Mouse (Mus musculus): ENCODE measurements around the gene Tmem151b.
A peak's percentile ranks its signal among the peaks of the same experiment; 100 is the strongest.

Tmem151b gene

DNA sequence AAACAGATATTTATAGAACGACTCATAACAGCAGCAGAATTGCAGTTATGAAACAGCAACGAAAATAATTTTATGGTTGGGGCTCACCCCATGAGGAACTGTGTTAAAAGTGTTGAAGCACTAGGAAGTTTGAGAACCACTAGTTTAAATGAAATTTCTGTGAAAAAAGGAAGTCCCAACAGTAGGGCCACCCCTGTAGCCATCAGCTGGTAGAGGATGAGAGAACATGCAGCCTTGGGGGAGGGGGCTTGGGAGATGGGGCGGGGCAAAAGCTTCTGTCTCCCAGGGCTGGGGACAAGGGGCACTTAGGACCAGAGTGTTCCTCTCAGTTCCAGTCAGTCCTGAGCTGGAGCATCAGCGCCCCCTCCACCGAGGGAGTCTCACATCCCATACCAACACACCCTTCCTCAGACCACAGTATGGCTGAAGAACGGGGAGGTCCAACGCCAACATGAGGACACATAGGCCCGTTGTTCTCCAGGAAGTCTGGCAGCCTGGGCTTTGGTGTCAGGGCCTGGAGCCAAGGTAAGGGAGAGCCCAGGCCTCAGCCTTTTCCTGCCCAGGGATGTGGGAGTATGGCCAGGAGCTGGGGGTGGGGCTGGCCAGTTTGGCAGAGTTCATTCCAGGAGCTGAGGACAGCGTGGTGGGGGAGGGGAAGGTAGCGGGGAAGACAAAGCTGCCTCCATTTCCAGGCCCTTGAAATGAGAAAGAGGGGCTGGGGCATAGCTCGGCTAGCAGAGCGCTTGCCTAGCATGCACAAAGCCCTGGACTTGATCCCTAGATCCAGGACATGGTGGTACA, 34.8 kb upstream of the Tmem151b start:
- no peak for DNase-seq (ENCODE audit: extremely low read depth, low read depth)

DNA sequence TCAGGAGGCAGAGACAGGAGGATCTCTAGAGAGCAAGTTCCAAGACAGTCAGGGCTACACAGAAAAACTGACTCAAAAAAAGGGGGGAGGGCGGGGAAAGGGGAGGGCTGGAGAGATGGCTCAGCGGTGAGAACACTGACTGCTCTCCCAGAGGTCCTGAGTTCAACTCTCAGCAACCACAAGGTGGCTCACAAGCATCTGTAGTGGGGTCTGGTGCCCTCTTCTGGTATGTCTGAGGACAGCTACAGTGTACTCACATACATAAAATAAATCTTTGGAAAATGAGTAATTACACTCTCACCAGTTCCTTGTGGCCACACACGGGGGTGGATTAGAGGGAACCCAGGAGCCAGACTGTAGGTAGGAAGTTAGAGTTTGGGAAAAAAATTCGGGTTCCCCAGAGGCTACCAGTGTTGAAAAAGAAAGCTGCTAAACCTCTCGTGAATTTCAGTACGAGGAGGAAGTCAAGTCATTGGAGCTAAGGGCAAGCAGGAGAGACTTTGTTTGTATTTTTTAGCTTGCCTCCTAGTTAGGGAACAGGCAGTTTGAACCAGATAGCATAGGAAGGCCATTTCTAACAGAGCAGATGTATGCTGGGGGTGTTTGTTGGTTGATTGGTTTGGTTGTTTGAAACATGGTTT, 33.4 kb upstream of the Tmem151b start:
- DNase-seq (ENCODE audit: extremely low read depth, low read depth), result no peak

GRCm38 (mm10) chr17:45582188-45582587, 32.7 kb upstream of the Tmem151b start:
- DNase-seq (ENCODE audit: extremely low read depth, low read depth), result no peak

DNA sequence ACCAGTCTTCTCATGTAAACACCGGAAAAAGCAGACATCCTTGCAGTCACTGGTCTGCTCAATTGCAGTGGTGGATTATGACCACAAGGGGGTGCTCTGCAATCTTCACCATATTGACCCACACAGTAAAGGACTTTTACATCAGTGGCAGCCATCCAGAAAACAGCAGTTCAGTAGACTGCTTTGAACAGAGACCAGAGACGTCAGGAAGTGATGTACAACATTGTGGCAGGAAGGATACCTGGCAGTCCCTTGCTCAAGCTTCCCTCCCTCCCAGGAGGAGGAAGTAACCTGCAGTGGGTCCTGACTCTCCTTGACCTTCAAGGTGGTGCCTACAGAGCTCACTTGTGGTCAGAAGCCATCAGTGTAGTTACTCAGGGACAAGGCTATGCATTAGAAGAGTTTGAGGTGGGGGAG, 32.1 kb upstream of the Tmem151b start:
- no peak for DNase-seq (ENCODE audit: extremely low read depth, low read depth)

GRCm38 (mm10) chr17:45580958-45581477, 31.5 kb upstream of the Tmem151b start:
- DNase-seq (ENCODE audit: extremely low read depth, low read depth), result no peak

GRCm38 (mm10) chr17:45579554-45579953, 30.1 kb upstream of the Tmem151b start:
- no peak for DNase-seq (ENCODE audit: extremely low read depth, low read depth)

- no peak for DNase-seq (ENCODE audit: extremely low read depth, low read depth)
These were observed 29.4 kb upstream of the Tmem151b start for GRCm38 (mm10) chr17:45578843-45579242.

DNA sequence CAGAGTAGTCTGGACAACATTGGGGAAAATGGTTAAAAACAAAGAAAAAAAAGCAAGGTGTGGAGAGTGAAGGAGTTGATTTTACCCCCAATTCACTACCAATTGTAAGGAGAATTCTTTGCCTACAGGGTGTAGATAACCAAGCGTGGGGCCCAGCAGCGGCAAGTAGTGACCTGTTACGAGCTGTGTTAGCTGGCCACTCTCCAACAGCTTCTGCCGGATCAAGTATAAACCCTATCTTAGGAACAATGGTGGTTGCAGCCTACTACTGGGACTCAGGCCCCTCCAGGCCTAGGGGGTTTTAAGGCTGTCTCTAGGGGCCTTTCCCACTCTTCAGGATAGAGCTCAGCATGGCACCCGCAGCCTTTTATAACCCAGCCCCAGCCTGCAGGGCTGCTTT, 28.8 kb upstream of the Tmem151b start:
- DNase-seq (ENCODE audit: extremely low read depth, low read depth), result no peak

DNA sequence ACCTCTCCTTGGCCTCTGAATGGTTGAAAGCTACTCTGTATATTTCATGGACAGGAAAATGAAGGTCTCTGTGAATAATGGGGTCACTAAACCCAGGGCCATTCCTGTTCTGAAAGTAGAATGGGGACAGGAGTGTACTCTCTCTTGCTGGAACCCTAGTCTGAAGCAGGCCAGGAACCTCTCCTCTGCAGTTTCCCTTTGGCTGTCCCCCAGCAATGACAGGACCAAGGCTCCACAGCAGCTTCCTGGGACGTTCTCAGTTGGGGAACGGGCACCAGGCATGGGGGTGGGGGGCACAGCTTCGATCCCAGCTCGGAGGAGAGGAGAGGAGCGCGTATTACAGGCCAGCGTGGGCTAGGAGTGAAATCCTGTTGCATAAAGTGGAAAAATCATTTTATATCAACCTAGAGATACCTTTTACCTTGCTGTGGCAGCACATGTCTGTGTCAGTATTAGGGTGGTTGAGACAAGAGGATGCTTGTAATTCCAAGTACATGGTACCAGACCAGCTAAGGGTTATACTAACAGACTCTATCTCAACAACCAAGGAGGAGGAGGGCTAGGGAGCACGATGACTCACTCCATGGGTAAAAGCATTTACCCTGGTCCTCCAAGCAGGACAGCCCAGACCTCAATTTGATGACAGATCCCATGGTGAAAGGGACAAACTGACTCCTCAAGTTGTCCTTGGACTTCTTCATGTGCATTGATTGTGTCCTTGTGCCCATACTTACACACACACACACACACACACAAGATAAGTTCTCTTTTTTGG, 25.8 kb upstream of the Tmem151b start:
- no peak for DNase-seq (ENCODE audit: extremely low read depth, low read depth)

DNA sequence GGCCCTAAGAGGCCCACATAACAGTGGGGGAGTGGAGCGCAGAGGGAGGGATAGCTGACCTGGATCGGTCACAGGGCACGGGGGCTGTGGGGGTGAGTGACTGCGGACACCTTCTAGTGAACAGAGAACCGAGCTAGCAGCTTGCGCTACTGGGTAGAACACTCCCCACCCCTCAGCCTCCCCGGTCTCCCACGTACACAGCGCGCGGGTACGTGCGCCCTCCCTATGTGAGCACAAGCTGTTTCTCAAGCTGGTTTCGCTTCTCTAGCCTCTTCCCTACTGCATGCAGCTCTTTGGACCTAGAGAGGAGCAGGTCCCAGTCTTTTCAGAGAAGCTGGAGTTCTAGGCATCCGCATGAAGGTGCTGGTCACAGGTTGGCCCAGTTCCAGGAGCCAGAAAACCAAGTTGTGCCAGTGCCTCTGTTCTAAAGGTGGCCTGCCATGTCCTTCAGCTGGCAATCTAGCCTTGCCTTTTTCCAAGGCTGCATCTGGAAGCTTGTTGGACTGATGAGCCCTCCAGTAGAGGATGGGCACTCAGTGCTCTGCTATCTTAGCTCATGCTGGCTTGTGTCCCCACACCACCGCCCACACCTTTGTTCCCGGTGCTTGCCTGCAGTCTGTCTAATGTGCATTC, 24.8 kb upstream of the Tmem151b start:
- DNase-seq (ENCODE audit: extremely low read depth, low read depth), result no peak

- peak; percentile 89 for DNase-seq (ENCODE audit: extremely low read depth, low read depth)
These were observed 24.3 kb upstream of the Tmem151b start for GRCm38 (mm10) chr17:45573780-45574123.

DNA sequence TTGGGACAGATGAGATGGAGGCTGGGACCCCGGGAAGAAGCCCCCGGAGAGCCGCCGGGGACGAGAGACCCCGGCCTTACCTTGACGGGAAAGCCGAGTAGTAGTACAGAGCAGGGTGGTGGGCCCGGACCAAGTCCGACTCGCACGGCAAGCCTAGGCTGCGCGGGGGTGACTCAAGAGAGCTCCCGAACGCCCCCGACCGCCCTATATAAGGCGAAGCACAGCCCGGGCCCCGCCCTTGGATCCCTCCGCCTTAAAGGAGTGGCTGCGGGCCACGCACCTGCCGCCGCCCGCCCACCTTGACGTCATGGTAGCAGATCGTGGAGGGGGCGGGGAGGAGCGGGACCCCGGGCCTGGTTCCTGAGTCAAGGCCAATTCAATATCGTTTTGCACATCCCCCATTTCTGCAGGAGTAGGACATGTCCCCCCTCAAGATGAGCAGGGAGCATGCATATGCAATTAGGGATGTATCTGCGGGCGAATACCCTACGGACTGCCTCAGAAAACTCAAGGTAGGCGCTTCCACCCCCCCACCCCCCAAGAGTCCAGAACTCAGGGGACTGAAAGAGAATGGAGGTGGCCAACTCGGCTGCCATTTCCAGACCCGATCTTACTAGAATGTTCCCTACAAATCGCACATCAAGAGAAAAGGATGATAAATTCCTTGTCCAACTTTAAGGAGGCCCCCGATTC, 23.8 kb upstream of the Tmem151b start, which contains the start of gene Hsp90ab1:
Gene Hsp90ab1 (minus strand): TSS at position 185 of the 693 bp plus-strand sequence.
- peak; percentile 87 for DNase-seq (ENCODE audit: extremely low read depth, low read depth)

DNA sequence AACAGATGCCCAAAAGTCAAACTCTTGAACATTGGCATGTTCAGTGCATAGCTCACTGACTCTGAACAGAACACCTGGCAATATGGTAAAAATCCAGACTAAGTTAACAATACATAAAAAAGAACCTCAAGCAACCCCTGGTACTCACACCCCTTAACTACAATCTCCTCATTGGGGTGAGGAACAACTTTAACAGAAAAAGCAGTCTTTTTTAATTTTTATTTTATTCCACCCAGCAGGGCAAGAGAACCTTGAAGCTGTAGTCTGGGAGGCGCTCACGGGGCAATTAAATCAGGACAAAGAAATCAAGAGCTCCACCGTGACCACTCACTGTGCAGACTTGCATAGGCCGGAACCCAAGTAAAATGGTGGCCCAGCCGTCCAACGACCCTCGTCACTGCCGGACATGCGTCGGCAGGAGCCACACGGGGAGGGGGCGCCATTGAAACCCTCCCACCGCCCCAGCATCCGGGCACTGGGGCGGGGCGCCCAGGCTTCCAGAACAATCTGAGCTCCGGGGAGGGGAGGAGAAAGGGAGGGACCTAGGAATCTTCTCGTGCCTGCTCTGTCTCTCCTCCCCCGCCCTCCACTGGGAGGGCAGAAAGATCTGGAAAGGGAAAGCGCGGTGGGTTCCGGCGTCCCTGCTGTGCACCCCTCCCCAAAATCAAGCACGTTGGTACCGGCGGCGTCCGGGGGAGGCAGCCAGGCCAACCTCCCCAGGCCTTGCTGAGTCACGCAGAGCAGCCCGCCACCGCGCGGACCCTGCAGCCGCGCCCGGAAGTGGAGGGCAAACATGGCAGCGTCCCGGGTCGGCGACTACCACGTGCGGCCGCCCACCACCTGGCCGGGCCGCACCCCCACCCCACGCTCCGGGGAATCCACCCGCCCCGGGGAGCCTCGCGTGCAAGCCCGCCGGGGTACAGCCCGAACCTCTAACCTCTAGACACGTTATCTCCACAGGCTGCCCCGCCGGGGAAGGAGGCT, 22.9 kb upstream of the Tmem151b start:
- no peak for DNase-seq (ENCODE audit: extremely low read depth, low read depth)

GRCm38 (mm10) chr17:45569999-45570398, 20.5 kb upstream of the Tmem151b start:
- no peak for DNase-seq (ENCODE audit: extremely low read depth, low read depth)

DNA sequence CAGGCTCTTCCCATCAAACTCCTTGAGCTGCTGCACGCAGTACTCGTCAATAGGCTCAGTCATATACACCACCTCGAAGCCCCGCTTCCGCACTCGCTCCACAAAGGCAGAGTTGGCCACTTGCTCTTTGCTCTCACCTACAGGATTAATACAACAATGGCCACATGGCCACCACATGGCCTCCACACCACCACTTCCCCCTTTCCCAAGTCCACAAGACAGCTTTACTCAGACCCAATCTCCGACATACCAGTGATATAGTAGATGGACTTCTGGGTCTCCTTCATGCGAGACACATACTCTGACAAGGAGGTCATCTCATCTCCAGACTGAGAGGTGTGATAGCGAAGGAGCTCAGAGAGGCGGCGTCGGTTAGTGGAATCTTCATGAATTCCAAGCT, 19.5 kb upstream of the Tmem151b start:
- DNase-seq (ENCODE audit: extremely low read depth, low read depth), result no peak

DNA sequence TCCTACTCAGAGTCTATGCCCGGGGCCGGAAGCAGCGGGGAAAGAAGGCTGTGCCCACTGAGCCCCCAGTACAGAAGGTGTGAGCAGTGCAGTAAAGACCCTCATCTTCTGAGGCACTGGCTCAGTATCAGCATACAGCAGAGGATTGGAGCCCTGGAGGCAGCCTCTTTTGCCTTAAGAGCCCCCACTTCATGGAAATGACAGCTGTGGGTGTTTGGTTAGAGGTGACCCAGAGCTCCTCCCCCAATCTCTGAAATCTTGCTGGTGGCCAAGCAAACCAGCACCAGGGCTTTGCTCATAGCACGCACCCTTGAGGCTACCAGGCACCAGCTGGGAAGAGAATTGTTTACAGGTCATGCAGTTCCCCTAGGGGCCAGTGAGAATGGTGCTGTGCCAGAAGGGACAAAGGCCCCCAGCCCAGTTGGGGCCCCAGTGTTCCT, 17.7 kb upstream of the Tmem151b start:
- no peak for DNase-seq (ENCODE audit: extremely low read depth, low read depth)

DNA sequence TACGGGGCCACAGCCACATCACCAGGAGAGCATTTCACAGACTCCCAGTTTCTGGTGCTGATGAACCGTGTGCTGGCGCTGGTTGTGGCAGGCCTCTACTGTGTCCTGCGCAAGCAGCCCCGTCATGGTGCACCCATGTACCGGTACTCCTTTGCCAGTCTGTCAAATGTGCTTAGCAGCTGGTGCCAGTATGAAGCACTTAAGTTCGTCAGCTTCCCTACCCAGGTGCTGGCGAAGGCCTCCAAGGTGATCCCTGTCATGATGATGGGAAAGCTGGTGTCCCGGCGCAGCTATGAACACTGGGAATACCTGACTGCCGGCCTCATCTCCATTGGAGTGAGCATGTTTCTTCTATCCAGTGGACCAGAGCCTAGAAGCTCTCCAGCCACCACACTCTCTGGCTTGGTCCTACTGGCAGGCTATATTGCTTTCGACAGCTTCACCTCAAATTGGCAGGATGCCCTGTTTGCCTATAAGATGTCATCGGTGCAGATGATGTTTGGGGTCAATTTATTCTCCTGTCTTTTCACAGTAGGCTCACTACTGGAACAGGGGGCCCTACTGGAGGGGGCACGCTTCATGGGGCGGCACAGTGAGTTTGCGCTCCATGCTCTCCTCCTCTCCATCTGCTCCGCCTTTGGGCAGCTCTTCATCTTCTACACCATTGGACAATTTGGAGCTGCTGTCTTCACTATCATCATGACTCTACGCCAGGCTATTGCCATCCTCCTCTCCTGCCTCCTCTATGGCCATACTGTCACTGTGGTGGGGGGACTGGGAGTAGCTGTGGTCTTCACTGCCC, 17.1 kb upstream of the Tmem151b start:
- no peak for DNase-seq (ENCODE audit: extremely low read depth, low read depth)

DNA sequence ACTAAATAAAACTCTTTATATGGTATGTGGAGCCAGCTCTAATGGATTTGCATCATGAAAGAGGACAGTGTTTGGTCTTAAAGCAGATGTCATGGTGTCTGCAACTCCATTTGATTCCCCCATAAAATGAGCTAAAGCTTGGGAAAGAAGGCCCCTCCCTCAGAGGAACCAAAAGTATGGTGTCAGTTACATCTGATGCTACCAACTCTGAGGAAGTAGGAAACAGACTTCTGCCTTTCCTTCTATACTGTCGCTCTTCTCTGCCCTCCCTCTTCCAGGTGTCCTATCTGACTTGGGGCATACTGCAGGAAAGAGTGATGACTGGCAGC, 16.5 kb upstream of the Tmem151b start:
- no peak for DNase-seq (ENCODE audit: extremely low read depth, low read depth)

DNA sequence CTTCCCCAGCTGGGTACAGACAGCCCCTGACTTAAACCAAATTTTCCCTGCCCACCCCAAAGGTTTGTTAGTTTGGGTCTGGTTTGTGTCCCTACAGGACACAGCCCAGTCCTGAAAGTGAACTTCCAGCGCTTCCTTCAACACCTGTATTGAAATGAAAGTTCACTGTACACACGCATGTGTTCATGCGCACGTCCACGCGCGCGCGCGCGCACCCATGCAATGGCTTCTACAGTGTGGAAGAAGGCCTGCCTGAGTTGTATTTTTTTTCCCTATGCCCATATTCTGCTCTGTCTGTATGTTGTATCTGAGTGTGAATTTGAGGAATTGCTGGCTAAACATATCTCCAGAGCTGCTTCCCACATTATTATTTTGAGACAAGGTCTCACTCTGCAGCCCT, 15.6 kb upstream of the Tmem151b start:
- no peak for DNase-seq (ENCODE audit: extremely low read depth, low read depth)
